In the genomic region with DNA sequence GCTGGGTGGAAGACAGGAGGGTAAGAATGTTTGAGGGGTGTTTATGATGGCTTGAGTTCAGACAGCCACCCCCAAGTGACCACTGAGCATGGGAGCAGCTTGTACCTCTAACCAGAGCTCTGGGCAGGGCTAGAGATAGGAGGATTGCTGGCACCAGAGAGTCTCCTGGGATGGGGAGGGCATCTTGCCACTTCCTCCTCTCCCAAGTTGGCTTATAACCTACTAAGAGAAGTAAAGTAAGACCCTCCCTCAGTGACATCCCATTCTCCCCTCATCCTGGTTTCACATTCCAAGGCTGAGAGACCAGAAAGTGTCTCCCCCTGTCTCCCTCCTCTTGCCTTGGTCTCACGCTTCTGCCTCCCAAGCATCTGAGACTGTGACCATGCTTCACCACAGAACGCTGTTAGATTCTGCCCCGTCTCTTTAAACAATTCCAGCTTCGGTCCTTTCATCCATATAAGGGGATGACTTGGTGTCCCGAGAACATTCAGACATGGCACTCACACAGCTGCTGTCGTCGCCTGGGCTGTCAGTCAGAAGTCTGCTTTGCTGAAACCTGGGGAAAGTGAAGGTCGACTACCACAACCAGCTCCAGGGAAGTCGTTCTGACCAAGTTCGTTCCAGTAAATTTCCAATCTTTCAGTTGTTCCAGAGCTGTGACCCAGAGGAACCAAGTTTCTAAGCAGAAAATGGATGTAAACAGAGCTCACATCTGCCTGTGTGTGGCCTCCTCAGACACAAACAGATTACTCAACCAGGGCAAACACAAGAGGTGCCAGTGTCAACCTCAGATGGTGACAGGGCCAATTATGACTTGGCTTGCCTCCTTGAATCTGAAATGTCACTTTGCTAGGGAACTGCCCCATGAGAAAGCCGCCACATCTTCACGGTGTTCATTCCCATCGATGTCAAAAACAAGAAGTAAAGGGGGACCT, we compare ENCODE assay signal across 20 mouse cellular contexts.
A peak's percentile ranks its signal among the peaks of the same experiment; 100 is the strongest.
DNase-seq lines count a peak whose midpoint lies in the region; ATAC-seq and TF ChIP-seq lines count a peak whose summit lies in the region.
"Had no signal": no experiment of that assay in that cellular context is flagged by ENCODE, and none has a peak within 500 bp of the region (broad histone marks: within the 10 kb centered on the region; RNA-seq: fewer than 3 reads in every experiment).

No protein-coding gene starts in this region.

- no peaks in the 10 kb centered on the region for H3K9me3 ChIP-seq in lung, embryonic 14.5 days (ENCODE audit: low read depth, low read length)
- no peaks in the 10 kb centered on the region for H3K9me3 ChIP-seq in stomach, postnatal 0 days (ENCODE audit: control insufficient read depth, low read length)
- H3K9me3 ChIP-seq in hindbrain, embryonic 12.5 days (replicated peaks) = no peaks in the 10 kb centered on the region
- H3K9me3 ChIP-seq: forebrain, embryonic 15.5 days; intestine, embryonic 15.5 days; kidney, embryonic 15.5 days; limb, embryonic 12.5 days; midbrain, embryonic 12.5 days; neural tube, embryonic 13.5 days had no signal

- peaks cover 8% of the 10 kb centered on the region; the same call in 1 of the 2 replicates for H3K4me1 ChIP-seq in lung, embryonic 14.5 days (ENCODE audit: insufficient read depth)
- no peaks in the 10 kb centered on the region for H3K4me1 ChIP-seq in lung, adult 2 months (ENCODE audit: control insufficient read depth, insufficient read depth, low read length)
- H3K4me1 ChIP-seq in stomach, postnatal 0 days (replicated peaks; ENCODE audit: control insufficient read depth, insufficient read depth) = 0 out of 2 replicates have a peak, but pooled peaks cover 2% of the 10 kb centered on the region
- H3K4me1 ChIP-seq in hindbrain, embryonic 12.5 days = no peaks in the 10 kb centered on the region
- H3K4me1 ChIP-seq: forebrain, embryonic 15.5 days; kidney, embryonic 15.5 days; midbrain, embryonic 12.5 days; neural tube, embryonic 13.5 days had no signal

- no peak overlapping the region for H3K9ac ChIP-seq in lung, embryonic 14.5 days
- no peak overlapping the region for H3K9ac ChIP-seq in stomach, postnatal 0 days (ENCODE audit: low read length)
- H3K9ac ChIP-seq in hindbrain, embryonic 12.5 days = no peak overlapping the region
- H3K9ac ChIP-seq: forebrain, embryonic 15.5 days; hindbrain, embryonic 14.5 days; intestine, embryonic 15.5 days; kidney, embryonic 15.5 days; limb, embryonic 12.5 days; liver, embryonic 14.5 days; midbrain, embryonic 12.5 days; neural tube, embryonic 13.5 days had no signal

- 0 out of 2 replicates have a peak, but pooled peaks have one; percentile 4 for TF ChIP-seq CTCF in lung, embryonic 14.5 days (IDR thresholded peaks at IDR 0.05; ENCODE audit: low read depth)
- no peak for TF ChIP-seq CTCF in lung, adult 2 months (IDR thresholded peaks at IDR 0.05; ENCODE audit: insufficient read depth, low read length)
- no peak for TF ChIP-seq CTCF in stomach, postnatal 0 days (IDR thresholded peaks at IDR 0.05; ENCODE audit: low read depth)

- TF ChIP-seq POLR2A in lung, adult 2 months (IDR thresholded peaks at IDR 0.05; ENCODE audit: borderline replicate concordance, extremely low read depth, low read depth, low read length) = no peak

- H3K27me3 ChIP-seq in lung, embryonic 14.5 days (ENCODE audit: insufficient read depth, low read length) = no peaks in the 10 kb centered on the region
- H3K27me3 ChIP-seq in stomach, postnatal 0 days (ENCODE audit: control insufficient read depth, insufficient read depth, low read length) = no peaks in the 10 kb centered on the region
- no peaks in the 10 kb centered on the region for H3K27me3 ChIP-seq in hindbrain, embryonic 12.5 days
- H3K27me3 ChIP-seq: CH12.LX; forebrain, embryonic 15.5 days; intestine, embryonic 15.5 days; kidney, embryonic 15.5 days; limb, embryonic 12.5 days; midbrain, embryonic 12.5 days; neural tube, embryonic 13.5 days had no signal

- ATAC-seq in lung, embryonic 14.5 days (ENCODE audit: insufficient read depth) = peak; percentile 67; the same call in 1 of the 2 replicates
- no peak for ATAC-seq in stomach, postnatal 0 days (ENCODE audit: low FRiP score, low TSS enrichment)
- ATAC-seq in hindbrain, embryonic 12.5 days (ENCODE audit: low FRiP score) = no peak
- ATAC-seq: forebrain, embryonic 15.5 days; intestine, embryonic 15.5 days had no signal

- H3K36me3 ChIP-seq in lung, embryonic 14.5 days (ENCODE audit: insufficient read depth) = no peaks in the 10 kb centered on the region
- H3K36me3 ChIP-seq in stomach, postnatal 0 days (ENCODE audit: control insufficient read depth, insufficient read depth, low read length) = no peaks in the 10 kb centered on the region
- no peaks in the 10 kb centered on the region for H3K36me3 ChIP-seq in hindbrain, embryonic 12.5 days
- H3K36me3 ChIP-seq: forebrain, embryonic 15.5 days; intestine, embryonic 15.5 days; kidney, embryonic 15.5 days; limb, embryonic 12.5 days; midbrain, embryonic 12.5 days; neural tube, embryonic 13.5 days had no signal

- H3K27ac ChIP-seq in lung, embryonic 14.5 days (ENCODE audit: low read depth) = peak overlapping the region; percentile 70
- H3K27ac ChIP-seq in stomach, postnatal 0 days (replicated peaks) = peak overlapping the region; percentile 45
- no peak overlapping the region for H3K27ac ChIP-seq in hindbrain, embryonic 12.5 days
- H3K27ac ChIP-seq: forebrain, embryonic 15.5 days; hindbrain, embryonic 14.5 days; intestine, embryonic 15.5 days; kidney, embryonic 15.5 days; limb, embryonic 12.5 days; liver, embryonic 14.5 days; midbrain, embryonic 12.5 days; neural tube, embryonic 13.5 days had no signal

- WGBS in lung, embryonic 14.5 days = 45% methylated on average over 13 of the region's 13 CpGs
- WGBS in lung, adult 2 months = 60% methylated on average over 13 of the region's 13 CpGs
- WGBS in stomach, postnatal 0 days = 51% methylated on average over 13 of the region's 13 CpGs
- WGBS in hindbrain, embryonic 12.5 days = 83% methylated on average over 13 of the region's 13 CpGs

- H3K4me2 ChIP-seq in lung, embryonic 14.5 days = no peak overlapping the region
- H3K4me2 ChIP-seq in stomach, postnatal 0 days (replicated peaks; ENCODE audit: low read depth) = no peak overlapping the region
- no peak overlapping the region for H3K4me2 ChIP-seq in hindbrain, embryonic 12.5 days (replicated peaks)
- H3K4me2 ChIP-seq: forebrain, embryonic 15.5 days; hindbrain, embryonic 14.5 days; intestine, embryonic 15.5 days; kidney, embryonic 15.5 days; limb, embryonic 12.5 days; midbrain, embryonic 12.5 days; neural tube, embryonic 13.5 days had no signal

- no peak for TF ChIP-seq EP300 in stomach, postnatal 0 days (optimal IDR thresholded peaks at IDR 0.05)

- peak; percentile 17 to 24 for DNase-seq in cerebellum, postnatal 14 days
- no peak for DNase-seq in cerebellum, adult 9-10 months
- DNase-seq in lung, embryonic 14.5 days = peak; percentile 62
- no peak for DNase-seq in lung, adult 2 months
- peak; percentile 29 for DNase-seq in lung, postnatal 14 days
- DNase-seq in stomach, postnatal 0 days (ENCODE audit: low spot score) = no peak
- no peak for DNase-seq in gastrocnemius, adult 18-20 months (ENCODE audit: low spot score)
- DNase-seq: cerebellum, adult 2 months; right cerebral cortex, postnatal 25 days; thymus, postnatal 14 days had no signal

- H3K4me3 ChIP-seq in lung, embryonic 14.5 days (ENCODE audit: low read depth, low read length) = no peak overlapping the region
- no peak overlapping the region for H3K4me3 ChIP-seq in lung, adult 2 months (replicated peaks; ENCODE audit: extremely low read depth, low read depth, low read length)
- no peak overlapping the region for H3K4me3 ChIP-seq in stomach, postnatal 0 days (ENCODE audit: low read depth, low read length)
- no peak overlapping the region for H3K4me3 ChIP-seq in hindbrain, embryonic 12.5 days
- H3K4me3 ChIP-seq: forebrain, embryonic 15.5 days; intestine, embryonic 15.5 days; kidney, embryonic 15.5 days; limb, embryonic 12.5 days; midbrain, embryonic 12.5 days; neural tube, embryonic 13.5 days had no signal

Comparison
In these comparisons a context has a peak if more than half of its experiments do, and no peak if none do; other contexts are left out.
1. DNase-seq: peak in cerebellum, postnatal 14 days (2 of 2), lung, embryonic 14.5 days (single experiment) and lung, postnatal 14 days (single experiment); none in cerebellum, adult 9-10 months (single experiment), lung, adult 2 months (single experiment), stomach, postnatal 0 days (single experiment) and gastrocnemius, adult 18-20 months (single experiment).